Mouse (Mus musculus): Measurements from ENCODE around the gene Cep152.

Cep152 gene

DNA sequence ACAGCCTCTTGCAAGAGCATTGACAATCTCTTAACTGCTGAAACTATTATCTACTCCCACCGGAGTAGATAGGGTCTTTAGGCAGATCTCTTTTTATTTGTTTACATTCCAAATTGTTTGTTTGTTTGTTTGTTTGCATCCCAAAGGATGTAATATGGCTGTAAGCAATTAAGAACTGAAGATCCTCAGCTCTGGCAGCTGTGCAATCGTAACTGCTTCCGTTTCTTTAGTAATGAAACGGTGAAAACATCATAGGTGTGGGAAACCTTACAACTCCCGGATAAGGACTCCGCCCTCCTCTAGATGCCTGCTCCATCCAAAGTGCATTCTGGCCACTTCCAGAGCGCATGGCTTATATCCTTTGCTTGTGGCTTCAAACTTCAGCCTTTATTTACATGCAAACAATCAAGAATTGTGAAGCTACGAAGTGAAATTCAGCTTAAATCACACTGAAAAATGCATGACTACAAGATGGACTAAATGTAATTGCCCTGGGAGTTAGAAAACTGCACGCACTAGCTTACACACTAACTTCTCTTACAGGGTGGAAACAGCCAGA lies 707 bp downstream of the Cep152 start:
- no peak for DNase-seq (ENCODE audit: low spot score in 2 of 2)

DNA sequence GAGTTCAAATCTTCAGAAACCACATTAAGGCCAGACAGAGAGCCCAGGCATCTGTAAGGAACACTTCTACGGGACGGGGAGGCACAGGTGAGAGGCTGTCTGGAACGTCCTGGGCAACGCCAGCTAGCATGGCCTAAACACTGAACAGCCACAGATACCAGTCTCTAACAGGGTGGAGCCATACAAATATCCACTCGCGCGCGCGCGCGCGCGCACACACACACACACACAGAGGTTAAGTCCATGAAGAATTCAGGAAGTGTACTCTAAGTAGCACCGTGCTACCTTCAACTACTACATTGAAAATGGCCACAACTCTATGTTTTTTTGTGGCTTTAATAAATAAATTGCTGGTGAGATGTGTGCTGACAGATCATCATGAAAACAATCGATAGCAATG lies 1.7 kb downstream of the Cep152 start:
- DNase-seq (ENCODE audit: low spot score in 2 of 2), result no peak

DNA sequence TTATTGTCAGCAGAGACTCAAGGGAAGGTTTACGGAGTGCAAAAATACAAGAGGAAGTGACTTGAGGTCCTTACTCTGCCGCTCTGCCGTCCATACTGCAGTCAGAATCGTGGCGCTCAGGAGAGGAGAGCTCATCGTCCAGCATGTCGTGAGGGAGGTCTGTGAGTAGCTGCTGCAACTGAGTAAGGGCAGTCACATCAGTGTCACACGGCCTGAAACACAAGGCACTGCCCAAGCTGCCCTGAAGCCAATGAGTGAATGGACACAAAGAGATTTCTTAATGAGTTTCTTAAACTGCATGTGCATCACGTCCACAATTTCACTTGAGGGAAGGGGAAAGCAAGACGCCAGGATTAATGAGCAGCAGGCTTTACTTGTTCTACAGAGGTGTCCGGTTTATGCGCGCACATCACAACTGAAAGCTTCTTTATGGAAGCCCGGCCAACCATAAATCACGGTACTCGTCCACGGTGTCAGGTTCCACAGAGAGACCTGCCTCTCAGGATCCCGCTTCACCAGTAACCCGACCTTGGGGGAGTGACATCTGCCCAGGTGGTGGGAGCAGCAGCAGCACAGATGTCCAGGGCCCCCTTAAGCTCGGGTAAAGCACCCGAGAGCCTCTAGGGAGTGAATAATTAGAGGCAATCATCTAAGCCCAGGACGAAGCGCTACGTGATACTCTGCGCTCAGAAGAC lies 4.6 kb downstream of the Cep152 start:
- DNase-seq (ENCODE audit: low spot score in 2 of 2), result no peak

DNA sequence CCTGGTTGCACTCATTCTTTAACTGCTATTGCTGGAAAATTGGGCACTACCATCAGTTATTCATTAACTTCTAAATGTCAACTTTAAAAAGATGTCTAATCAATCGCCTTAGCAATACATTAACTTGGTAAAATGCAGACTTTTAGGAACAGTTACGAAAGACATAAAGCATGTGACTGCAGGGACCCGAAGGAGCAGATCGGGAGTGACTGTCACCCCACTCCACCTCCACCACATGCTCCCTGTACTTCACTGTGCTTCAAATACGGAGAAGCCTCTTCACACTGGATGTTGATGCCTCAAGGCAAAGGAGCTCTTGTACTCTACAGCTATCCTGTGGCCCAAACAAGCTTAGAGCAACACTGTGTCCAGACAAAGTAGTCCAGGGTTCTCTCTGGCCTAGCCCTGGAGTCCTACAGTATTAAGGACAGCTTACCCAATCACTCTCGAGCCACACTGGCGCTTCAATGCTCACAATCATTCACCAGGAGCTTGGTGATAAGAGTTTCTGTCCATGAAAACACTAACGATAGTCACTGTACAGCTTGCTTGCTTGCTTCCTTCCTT lies 9.0 kb downstream of the Cep152 start:
- no peak for DNase-seq (ENCODE audit: low spot score in 2 of 2)

DNA sequence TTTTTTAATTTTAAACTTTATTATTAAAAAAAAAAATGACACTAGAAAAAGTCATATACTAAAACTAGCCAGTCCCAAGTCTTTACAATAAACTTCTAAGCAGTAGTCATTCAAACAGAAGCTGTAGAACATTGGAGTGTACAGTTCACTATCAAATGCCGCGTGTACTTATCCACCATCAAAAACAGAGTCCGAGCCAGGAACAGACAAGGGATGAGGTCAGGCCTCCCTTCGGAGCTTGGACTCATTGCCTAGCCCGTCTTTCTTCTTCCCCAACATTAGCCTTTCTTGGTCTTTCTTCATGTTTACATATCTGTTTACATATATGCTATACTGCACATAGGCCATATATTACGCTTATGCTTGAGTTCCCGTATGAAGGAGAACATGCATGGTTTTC lies 9.5 kb downstream of the Cep152 start:
- no peak for DNase-seq (ENCODE audit: low spot score in 2 of 2)

DNA sequence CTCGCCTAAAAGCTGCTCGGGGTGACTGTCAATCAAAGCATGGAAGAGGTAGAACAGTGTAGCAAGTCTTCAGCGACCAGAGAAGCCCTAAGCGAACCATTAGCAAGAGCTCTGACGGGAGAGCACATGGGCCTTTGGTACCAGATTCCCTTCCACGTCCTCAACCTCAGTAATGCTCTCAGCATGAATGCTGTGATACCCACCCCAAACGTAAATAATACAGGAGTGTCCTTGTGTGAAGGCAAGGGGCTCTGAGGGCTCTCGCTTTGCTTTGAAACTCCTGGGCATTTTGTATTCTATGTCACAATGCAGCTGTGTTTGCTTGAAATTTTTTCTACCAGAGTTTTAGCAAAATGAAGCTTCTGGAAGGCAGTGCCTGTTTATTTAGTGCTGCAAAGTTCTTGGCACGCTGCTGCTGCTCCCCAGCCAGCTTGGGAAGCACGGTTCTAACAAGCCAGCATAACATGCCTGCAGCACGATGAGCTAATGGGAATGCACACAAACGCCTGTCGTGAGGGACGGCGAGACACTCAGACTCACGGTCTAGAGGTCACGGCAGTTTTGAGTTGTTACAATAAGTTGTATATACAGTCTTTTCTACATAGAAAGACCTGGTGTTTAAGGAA lies 18.6 kb downstream of the Cep152 start:
- DNase-seq (ENCODE audit: low spot score in 2 of 2), result peak in 1 of 2 experiments; percentile 52

DNA sequence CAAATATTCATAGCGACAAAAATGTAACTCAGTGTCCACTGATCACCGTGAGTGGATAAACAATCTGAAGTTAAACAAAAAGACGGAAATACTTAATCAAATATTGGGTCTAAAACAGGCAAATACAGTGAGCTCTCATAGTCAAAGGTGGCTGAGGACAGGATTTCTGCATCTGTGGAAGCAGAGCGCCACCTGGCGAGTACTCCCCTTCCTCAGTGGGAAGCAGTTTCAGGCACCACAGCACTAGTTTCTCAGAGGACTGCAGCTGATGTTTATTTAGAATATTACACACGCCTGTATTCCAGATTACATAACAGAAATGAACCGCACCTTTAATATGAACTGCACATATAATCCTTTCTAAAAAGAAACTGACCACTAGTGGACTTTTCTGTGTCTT lies 20.3 kb downstream of the Cep152 start:
- peak; percentile 29 to 65 for DNase-seq (ENCODE audit: low spot score in 2 of 2)

DNA sequence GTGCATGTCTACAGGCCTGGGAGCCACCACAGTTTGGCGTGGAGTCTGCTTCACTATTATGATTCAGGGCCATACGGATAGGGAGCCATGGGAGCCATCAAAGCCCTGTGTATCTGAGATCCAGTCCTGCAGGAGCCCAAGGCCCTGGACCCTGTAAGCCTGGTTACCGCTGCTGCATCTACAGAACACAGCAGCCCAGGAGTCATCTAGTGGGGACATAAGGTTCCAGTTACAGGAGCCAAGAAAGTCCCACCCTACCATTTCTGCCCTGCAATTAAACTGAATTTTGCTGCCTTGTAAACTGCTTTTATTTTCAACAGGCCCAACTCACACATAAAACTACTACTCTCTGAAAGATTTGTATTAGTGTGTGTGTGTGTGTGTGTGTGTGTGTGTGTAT lies 21.9 kb downstream of the Cep152 start:
- no peak for DNase-seq (ENCODE audit: low spot score in 2 of 2)

DNA sequence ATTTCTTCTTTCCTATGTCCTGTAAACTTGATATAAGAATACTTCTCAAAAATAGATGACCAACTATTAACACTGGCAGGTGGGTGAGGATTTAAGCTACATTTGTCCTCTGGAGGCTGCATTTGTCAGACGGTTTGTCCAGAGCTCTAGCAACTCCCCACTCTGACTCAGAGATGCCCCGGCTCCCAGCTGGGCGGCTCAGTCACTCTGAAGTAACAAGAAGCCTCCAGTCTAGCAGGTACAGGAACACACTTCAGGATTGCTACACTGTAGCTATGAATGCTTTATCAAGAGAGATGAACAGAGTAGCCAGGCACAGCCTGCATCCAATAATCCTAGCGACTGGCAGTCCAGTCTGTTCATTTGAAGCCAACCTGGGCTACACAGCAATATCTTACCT lies 26.0 kb downstream of the Cep152 start:
- no peak for DNase-seq (ENCODE audit: low spot score in 2 of 2)

DNA sequence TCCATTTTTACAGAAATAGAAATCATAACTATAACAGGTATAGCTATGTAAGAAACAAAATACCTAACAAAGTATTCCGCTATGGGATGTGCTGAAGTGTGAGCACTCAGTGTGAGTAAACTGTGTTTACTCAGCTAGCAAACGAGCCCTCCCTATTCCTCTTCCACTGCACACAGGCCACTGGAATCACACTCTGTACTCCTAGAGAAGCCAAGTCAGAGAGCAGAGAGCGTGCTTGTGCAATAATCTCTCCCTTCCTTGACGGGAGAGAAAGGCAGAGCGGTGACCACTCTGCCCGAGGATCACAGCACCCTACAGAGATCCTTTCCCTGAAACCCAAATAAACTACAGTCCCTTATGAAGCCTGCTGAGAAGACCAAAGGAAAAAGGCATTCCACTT lies 26.7 kb downstream of the Cep152 start:
- DNase-seq (ENCODE audit: low spot score in 2 of 2), result peak in 1 of 2 experiments; percentile 17

DNA sequence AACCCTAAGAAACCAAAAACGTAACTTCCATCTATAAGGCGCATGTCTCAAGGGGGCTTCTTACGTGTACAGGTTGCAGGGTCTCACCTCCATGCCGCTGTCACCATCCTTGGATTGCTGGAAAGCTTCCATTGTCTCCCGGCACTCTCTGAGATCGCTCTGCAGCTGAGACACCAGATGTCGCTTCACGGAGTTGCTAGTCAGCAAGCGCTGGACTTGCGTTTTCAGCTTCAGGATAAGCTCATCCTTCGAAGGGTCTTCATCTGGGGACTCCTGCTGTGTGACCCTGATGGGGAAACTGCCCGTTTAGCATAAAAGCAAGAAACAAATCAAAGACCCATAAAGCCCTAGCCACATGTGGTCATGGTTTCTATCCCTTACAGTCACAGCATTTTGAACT lies 30.1 kb downstream of the Cep152 start:
- DNase-seq (ENCODE audit: low spot score in 2 of 2), result no peak

DNA sequence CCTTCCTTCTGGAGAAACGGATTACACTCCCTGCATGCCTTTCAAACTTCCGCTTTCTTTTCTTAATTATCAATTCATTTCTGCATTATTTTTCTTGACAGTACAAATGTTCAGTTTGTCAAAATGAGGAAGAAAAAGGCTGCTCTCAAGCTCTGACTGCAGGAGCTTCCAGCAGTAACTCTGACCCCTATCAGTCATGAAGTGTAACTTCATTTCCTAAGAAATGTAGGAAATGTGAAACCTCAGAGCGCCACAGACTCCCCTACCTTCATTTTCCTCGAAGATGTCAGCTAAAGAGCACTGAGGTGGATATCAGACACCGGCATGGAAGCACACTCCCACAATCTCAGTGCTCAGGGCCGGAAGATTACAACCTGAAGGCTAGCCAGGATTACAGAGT lies 30.8 kb downstream of the Cep152 start:
- no peak for DNase-seq (ENCODE audit: low spot score in 2 of 2)

DNA sequence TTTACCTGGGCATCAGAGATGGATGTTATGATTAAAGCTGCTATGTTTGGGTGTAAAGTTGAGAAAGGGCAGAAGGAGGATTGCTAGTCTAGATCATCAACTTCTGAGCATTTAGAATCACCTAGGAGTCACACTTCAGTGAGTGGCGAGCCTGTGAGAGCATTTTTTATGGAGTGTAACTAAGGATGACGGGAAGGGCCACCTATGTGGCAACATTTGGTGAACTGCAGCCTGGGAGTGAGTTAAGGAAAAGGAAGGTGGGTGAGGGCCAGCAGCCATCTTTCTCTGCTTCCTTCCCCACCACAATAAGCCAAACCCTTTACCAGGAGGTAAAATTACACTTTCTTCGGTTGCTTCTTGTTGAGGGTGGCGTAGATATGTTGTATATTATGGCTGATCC lies 33.0 kb downstream of the Cep152 start:
- no peak for DNase-seq (ENCODE audit: low spot score in 2 of 2)

DNA sequence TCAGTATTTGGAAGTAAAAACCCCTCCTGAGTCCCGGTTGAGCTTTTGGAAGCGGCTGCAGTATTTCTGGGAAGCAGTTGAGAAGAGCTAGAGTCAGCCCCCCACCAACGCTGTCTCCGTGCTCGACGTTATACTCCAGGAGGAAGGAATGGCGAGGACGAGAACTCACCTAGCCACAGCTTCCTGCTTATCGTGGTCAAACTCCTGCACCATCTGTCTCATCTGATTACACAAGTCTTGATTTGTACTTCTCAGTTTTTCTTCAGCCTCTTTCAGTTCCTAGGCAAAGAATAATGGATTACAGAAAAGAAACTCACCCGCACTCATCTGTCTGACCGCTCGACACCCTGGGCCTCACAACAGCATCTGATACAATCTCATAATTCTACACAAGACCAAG lies 35.6 kb downstream of the Cep152 start:
- DNase-seq (ENCODE audit: low spot score in 2 of 2), result no peak

DNA sequence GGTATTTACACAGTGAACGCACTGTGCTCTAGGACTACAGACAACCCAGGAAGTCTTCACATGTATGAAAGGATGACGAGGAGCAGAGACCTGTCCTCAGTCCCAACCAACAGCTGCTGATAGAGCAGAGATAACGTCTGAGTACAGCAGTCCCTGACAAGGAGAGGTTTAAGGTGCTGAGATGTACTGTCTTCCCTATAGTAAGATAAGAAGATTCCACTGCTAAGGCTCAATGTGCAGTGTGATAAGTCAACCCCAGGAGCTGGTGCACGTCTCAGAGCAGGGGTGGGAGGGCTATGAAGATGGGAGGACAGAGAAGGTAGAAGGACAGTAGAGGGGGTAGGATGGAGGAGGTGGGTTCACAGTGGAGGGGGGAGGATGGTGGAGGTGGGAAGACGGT lies 43.8 kb downstream of the Cep152 start:
- no peak for DNase-seq (ENCODE audit: low spot score in 2 of 2)

DNA sequence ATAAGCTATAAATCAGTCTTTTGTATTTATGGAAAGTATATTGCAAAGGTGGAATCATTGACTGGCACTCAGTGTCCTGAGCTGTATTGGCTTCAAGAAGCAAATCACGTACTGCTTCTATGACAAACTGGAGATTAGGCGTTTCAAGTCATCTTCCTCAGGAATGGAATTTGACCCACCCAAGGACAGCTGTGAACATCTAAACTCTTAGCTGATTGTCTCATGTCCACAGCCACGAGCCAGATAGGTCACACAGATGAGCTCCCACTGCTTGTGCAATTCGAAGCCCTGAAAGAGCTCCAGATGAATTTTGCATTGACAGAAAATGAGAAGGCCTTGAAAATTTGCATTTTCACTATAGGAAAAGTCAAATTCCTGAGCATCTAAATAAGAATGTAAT lies 47.2 kb downstream of the Cep152 start:
- DNase-seq (ENCODE audit: low spot score in 2 of 2), result no peak

DNA sequence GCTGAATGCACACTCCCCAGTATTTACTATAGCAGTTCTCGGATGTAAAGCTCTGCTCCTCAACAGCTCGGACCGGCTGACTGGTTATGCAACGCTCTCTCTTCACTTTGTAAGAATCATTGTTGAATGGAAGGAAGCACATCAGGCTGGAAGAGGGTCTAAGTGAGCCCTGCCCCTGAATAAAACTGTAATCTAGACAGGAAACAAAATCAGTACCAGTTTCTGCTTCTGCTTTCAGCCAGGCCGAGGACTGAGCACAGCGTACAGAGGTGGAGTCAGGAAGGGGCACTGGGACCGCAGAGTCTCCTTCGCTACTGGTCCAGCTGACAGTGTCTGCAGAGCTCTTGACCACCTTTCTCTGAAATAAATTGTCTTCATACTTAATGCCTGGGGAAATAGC lies 48.4 kb downstream of the Cep152 start:
- no peak for DNase-seq (ENCODE audit: low spot score in 2 of 2)

DNA sequence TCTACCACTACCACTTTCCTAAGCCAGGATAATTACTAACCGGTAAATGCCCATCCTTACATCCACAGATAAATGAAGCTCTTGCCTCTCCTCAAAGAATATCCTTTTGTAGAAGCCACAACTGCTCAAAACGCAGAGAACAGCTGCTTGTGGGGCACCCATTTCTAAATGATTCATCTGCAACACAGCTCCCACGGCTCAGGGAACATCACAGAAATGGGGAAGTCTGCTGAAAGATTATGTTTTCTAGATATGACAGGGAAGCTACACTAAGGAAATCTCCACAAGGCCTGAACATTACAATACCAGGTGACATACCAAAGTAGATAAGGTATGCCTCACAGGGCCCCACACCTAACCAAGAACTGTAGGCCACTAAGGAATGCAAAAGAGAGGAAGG lies 49.1 kb downstream of the Cep152 start:
- DNase-seq (ENCODE audit: low spot score in 2 of 2), result no peak

DNA sequence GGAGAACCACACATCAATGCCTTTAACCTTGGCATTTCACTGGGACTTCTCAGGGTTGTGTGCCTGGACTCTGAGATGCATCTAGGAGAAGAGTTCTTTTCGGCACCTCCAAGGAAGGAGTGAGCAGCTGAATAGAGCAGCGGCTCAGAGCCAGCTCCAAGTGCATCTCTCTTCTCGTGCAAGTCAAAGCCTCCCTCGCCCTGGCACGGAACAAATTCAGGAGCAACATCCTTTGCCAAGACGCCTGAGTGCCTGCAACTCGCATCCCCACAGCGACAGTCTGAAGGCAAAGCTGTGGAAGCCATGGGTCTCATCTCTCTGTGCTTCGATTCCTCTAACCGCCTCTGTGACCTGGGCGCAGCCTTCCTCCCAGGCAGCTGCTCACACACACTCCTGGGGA lies 61.0 kb downstream of the Cep152 start:
- no peak for DNase-seq (ENCODE audit: low spot score in 2 of 2)

DNA sequence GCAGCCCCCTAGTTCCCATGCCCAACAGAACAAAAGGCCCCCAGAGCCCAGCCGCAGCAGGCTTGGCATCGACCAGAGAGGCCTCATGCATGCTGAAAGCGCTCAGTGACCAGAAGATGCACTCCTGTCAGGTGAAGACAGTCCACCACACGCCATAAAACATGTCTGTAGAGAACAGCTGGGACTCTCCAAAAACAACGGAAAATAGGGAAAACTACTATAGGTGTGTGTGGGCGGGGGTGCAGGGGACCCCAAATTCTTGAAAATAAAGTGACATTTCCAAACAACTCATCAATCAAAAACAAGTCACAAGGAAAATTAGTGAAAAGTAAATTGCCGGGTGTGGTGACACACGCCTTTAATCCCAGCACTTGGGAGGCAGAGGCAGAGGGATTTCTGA lies 62.5 kb downstream of the Cep152 start:
- no peak for DNase-seq (ENCODE audit: low spot score in 2 of 2)

DNA sequence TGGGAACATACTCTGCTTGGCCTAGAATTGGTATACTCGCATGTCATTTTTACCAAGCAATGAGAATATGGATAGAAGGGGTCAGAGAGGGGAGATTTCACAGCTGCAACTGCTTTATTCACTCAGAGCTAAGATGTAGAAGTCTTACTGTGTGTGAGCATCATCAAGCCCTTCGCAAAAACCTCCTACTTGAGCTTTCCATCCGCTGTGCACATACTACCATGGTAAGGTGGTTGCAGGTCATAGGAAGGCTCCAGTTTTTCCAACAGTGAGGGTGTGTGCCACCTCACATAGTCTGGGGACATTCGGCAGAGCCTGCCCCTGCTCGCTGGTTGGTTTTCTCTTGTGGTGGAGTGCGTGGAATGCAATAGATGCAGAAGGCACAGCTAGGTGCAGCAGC lies 64.9 kb downstream of the Cep152 start:
- no peak for DNase-seq (ENCODE audit: low spot score in 2 of 2)

DNA sequence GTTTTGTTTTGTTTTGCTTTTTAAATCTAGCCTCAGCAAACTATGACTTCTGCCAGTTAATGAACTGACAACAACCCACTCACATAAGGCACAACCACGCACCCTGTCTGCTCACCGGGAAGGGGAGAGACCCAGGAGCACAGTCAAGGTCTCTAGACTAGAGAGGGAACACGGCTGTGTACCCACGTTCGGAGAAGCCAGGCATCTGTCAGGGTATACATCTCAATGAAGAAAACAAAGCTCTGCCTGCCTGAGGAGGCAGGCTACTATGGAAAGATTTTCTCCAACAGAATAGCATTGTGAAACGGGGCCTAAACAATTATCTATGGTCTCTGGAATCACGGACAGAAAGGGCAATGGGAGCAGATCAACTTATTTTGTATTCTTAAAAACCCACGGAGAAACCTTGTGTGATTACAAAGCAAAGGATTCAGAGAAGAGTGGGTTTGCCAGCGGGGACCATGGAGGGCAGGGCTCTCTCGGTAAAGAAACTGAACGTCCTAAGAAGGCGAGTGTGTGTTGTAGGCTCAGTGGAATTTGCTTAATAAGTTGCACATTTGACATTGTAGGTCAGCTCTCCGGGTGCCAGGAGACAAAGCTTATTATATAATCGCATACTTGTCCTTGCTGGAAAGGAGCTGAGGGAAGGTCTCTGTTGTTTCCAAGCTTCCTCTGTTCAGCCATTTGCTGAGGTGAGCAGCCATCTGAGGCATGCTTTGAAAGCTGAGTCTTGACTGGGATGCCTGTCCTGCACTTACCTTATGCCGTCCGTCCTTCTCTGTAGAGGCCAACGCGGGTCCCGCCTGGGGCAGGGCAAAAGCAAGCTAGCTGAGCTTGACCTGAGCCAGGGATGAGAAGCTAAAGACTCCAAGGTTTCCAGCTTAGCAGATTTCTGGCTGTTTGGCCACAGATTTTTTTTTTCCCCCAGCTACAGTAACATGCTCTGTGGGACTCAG lies 66.0 kb downstream of the Cep152 start:
- no peak for DNase-seq (ENCODE audit: low spot score in 2 of 2)

Measured in urinary bladder, postnatal 36 days (tissue).